Mouse (Mus musculus) intestine, embryonic 14.5 days (tissue): ENCODE results near the gene Serpina3b. TPM values are rescaled to one million over a fixed set of nuclear protein-coding genes. Genes with fewer than 3 reads are reported as not detected.
"Not testable (repeated sequence)": the region's sequence is repeated elsewhere in the genome, so short reads cannot be mapped to it uniquely, and the experiment has no call there.

Source experiments
- ATAC-seq: fragments of 200-750 bp; cut with Nextera tagmentation; replicated peaks from 2 replicates; pipeline ENCODE4 v1.8.0; 2017; ENCODE audit warnings: low read depth, moderate number of reproducible peaks, moderate TSS enrichment, moderate library complexity; ENCODE audit not compliant: low FRiP score, low TSS enrichment
- DNase-seq: peaks from one replicate; pipeline ENCODE4 v3.0.0-alpha.2; 2018; ENCODE audit warnings: low spot score
- H3K27ac ChIP-seq: fragments of 300-500 bp; sonication (generic); 2 replicates; pipeline ENCODE4 v1.5.1; 2014; ENCODE audit warnings: low read depth, mild to moderate bottlenecking, control low read depth
- H3K27me3 ChIP-seq: fragments of 300-500 bp; sonication (generic); replicated peaks from 2 replicates; pipeline ENCODE4 v1.6.1; 2014; ENCODE audit warnings: low read length, control low read depth; ENCODE audit not compliant: control insufficient read depth, insufficient read depth
- H3K36me3 ChIP-seq: fragments of 300-500 bp; sonication (generic); 2 replicates; pipeline ENCODE4 v1.6.1; 2014; ENCODE audit warnings: low read length, control low read depth; ENCODE audit not compliant: control insufficient read depth, insufficient read depth
- H3K4me1 ChIP-seq: fragments of 300-500 bp; sonication (generic); replicated peaks from 2 replicates; pipeline ENCODE4 v1.6.1; 2014; ENCODE audit warnings: low read length, control low read depth, mixed read lengths; ENCODE audit not compliant: control insufficient read depth, insufficient read depth
- H3K4me2 ChIP-seq: fragments of 300-500 bp; sonication (generic); 2 replicates; pipeline ENCODE4 v1.6.1; 2014; ENCODE audit warnings: low read length
- H3K4me3 ChIP-seq: fragments of 300-500 bp; sonication (generic); 2 replicates; pipeline ENCODE4 v1.5.1; 2014; ENCODE audit warnings: low read depth, low read length, control low read depth, mixed read lengths
- H3K9ac ChIP-seq: fragments of 300-500 bp; sonication (generic); 2 replicates; pipeline ENCODE4 v1.6.1; 2014; ENCODE audit warnings: mild to moderate bottlenecking, low read length
- H3K9me3 ChIP-seq: fragments of 300-500 bp; sonication (generic); 2 replicates; pipeline ENCODE4 v1.6.1; 2016; ENCODE audit warnings: low read length, control low read depth; ENCODE audit not compliant: control insufficient read depth
- WGBS: fragments of 180-500 bp; shearing (Covaris S2); extraction: QIAGEN DNeasy Blood & Tissue Kit; methylation state at CpG from one replicate; pipeline ENCODE4 v1.1.7; 2014; 5-methylcytosine and 5-hydroxymethylcytosine counted together
- polyA plus RNA-seq: library from polyadenylated mRNA; unstranded; fragments of >200 nt; fragmentation: Nextera tagmentation; extraction: Ambion mirVana; gene quantifications from 2 replicates; pipeline ENCODE4 v1.2.1, GENCODE M21; 2014

The Serpina3b gene
- polyA plus RNA-seq, result 0.13 TPM in 1 of 2 replicates, not detected in the other

- Histone ChIP-seq H3K4me1 (no peaks in the 10 kb centered on the region), H3K4me3 (no peak within 1 kb of the TSS), H3K4me2 (no peak within 1 kb of the TSS), H3K9ac (no peak within 1 kb of the TSS), H3K27me3 (no peaks in the 10 kb centered on the region), H3K36me3 (no peaks in the 10 kb centered on the region), H3K27ac (no peak within 1 kb of the TSS), H3K9me3 (no peaks in the 10 kb centered on the region)
- 66% methylated on average over 5 of the region's 5 CpGs for WGBS
- DNase-seq (no peak), ATAC-seq (no peak)
Observed at GRCm38 (mm10) chr12:104127696-104128095, at the start of gene Serpina3b. Serpina3b (plus strand) TSS chr12:104127996.

DNA sequence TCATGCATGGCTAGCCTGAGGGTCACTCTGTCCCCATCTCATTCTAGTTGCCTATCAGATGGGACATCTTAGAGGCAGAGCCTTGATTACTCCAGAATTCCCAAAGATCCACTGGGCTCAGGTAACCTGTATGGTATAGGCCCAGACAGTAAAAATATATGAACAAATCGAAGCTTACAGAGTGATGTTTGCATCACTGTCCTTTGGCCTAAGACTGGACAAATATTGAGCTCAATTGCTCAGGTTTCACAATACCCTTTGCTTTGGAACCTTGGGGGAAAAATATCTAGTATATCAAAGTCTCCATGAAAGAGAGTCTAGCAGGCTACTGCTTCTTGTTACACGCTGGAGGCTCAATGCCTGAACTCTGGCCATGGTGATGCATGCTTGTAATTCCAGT lies 37.7 kb upstream of the Serpina3b start:
- DNase-seq, result no peak
- WGBS, result 78% methylated on average over 2 of the region's 2 CpGs

DNA sequence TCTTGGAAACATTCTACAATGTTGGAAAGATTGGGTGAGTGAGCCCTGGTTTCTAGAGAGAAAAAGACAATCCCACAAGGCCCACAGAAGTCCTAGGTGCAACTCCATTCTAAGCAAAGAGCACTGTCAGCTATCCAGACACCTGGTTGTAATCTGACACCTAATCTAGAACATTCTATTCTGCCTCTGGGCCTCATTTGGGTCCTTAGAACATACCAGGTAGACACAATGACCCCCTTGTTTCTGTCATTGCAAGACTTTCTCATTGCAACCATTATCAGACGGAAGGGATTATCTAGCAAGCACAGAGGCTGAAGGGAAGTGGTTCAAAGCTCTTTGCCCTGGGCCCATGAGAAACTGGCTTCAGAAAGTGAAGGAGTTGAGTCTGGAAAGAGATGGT lies 36.5 kb upstream of the Serpina3b start:
- no peaks in the 10 kb centered on the region for H3K36me3 ChIP-seq
- no peak overlapping the region for H3K27ac ChIP-seq
- no peak overlapping the region for H3K4me2 ChIP-seq
- H3K9me3 ChIP-seq, result no peaks in the 10 kb centered on the region
- H3K27me3 ChIP-seq, result no peaks in the 10 kb centered on the region
- H3K4me3 ChIP-seq, result no peak overlapping the region
- DNase-seq, result no peak
- no peaks in the 10 kb centered on the region for H3K4me1 ChIP-seq
- no peak for ATAC-seq
- H3K9ac ChIP-seq, result no peak overlapping the region
- WGBS, result 88% methylated on average over 1 of the region's 1 CpGs

More for the DNA sequence above, 37.7 kb upstream of the Serpina3b start:
- Histone ChIP-seq H3K36me3 (no peaks in the 10 kb centered on the region), H3K9me3 (no peaks in the 10 kb centered on the region), H3K4me2 (no peak overlapping the region), H3K4me3 (no peak overlapping the region), H3K27ac (no peak overlapping the region), H3K9ac (no peak overlapping the region), H3K27me3 (no peaks in the 10 kb centered on the region), H3K4me1 (no peaks in the 10 kb centered on the region)
- no peak for ATAC-seq

GRCm38 (mm10) chr12:104100768-104101167 lies 27.0 kb upstream of the Serpina3b start, which contains the start of gene Serpina5:
Serpina5 (plus strand) TSS chr12:104101113.
- Histone ChIP-seq H3K27ac (no peak within 1 kb of the TSS), H3K4me2 (no peak within 1 kb of the TSS), H3K9me3 (no peaks in the 10 kb centered on the region), H3K4me3 (no peak within 1 kb of the TSS), H3K36me3 (no peaks in the 10 kb centered on the region), H3K4me1 (no peaks in the 10 kb centered on the region), H3K27me3 (no peaks in the 10 kb centered on the region), H3K9ac (no peak within 1 kb of the TSS)
- no peak for ATAC-seq
- WGBS, result 86% methylated on average over 6 of the region's 6 CpGs
- DNase-seq, result no peak

GRCm38 (mm10) chr12:104105847-104106246 lies 21.9 kb upstream of the Serpina3b start:
- Histone ChIP-seq H3K4me2 (no peak overlapping the region), H3K4me3 (no peak overlapping the region), H3K36me3 (no peaks in the 10 kb centered on the region), H3K27me3 (no peaks in the 10 kb centered on the region), H3K9me3 (no peaks in the 10 kb centered on the region), H3K4me1 (no peaks in the 10 kb centered on the region), H3K27ac (no peak overlapping the region), H3K9ac (no peak overlapping the region)
- ATAC-seq, result no peak
- no peak for DNase-seq

DNA sequence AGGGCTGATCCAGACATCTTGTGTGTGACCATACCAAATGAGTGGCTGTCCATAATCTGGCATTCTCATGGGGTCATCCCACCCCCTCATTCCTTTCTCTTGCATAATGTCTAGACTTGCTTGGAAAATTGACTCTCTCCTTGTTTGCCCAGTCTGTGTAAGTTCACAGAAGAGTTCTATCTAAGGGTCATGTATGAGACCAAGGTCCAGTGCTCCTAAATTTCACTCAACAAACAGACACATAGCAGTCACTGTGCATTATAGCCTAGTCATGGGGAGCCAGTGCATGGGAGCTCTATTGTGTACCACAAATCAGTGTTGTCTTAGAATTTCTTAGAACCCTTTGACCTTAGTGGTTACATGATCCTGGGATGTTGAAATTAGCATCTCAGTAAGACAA lies 20.9 kb upstream of the Serpina3b start:
- H3K4me3 ChIP-seq, result no peak overlapping the region
- H3K27me3 ChIP-seq, result no peaks in the 10 kb centered on the region
- no peak for ATAC-seq
- DNase-seq, result no peak
- no peaks in the 10 kb centered on the region for H3K4me1 ChIP-seq
- H3K4me2 ChIP-seq, result no peak overlapping the region
- no peak overlapping the region for H3K27ac ChIP-seq
- no peak overlapping the region for H3K9ac ChIP-seq
- H3K36me3 ChIP-seq, result no peaks in the 10 kb centered on the region
- no peaks in the 10 kb centered on the region for H3K9me3 ChIP-seq

DNA sequence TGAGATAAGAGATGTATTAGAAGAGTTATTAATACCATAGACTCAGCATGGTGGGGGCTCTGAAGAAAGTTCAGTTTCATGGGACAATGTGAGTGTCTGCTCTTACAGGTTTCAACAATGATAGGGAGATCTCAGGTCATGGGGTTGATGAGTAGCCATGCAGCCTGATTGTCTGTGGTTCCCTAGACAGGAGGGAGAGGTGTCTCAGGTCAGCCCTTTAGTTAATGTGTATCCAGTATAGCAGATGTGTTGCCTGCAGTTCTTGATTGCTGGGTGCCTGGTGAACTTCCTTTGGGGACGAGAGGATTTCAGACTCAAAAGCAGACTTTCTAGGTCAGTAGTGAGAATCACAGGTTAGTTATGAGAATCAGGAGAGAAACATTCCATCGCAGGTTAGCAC lies 19.3 kb upstream of the Serpina3b start:
- 68% methylated on average over 2 of the region's 2 CpGs for WGBS
- H3K27me3 ChIP-seq, result no peaks in the 10 kb centered on the region
- H3K4me3 ChIP-seq, result no peak overlapping the region
- no peak overlapping the region for H3K4me2 ChIP-seq
- H3K9me3 ChIP-seq, result no peaks in the 10 kb centered on the region
- ATAC-seq (no peak), DNase-seq (no peak)
- H3K27ac ChIP-seq, result no peak overlapping the region
- no peak overlapping the region for H3K9ac ChIP-seq
- no peaks in the 10 kb centered on the region for H3K36me3 ChIP-seq
- H3K4me1 ChIP-seq, result no peaks in the 10 kb centered on the region

GRCm38 (mm10) chr12:104112333-104112732 lies 15.5 kb upstream of the Serpina3b start, which contains the start of gene Serpina3a:
Serpina3a (plus strand) TSS chr12:104112724.
- H3K27me3 ChIP-seq, H3K27ac ChIP-seq, H3K4me2 ChIP-seq, H3K36me3 ChIP-seq, H3K4me1 ChIP-seq, DNase-seq, H3K9ac ChIP-seq, H3K9me3 ChIP-seq, H3K4me3 ChIP-seq, ATAC-seq: not testable (repeated sequence)
- WGBS, result 89% methylated on average over 9 of the region's 11 CpGs

- no peaks in the 10 kb centered on the region for H3K4me1 ChIP-seq
- H3K27me3 ChIP-seq, result no peaks in the 10 kb centered on the region
- no peaks in the 10 kb centered on the region for H3K9me3 ChIP-seq
- H3K36me3 ChIP-seq, result no peaks in the 10 kb centered on the region
- no peak for DNase-seq
- no peak overlapping the region for H3K4me3 ChIP-seq
- ATAC-seq, result no peak
- no peak overlapping the region for H3K4me2 ChIP-seq
- H3K27ac ChIP-seq, result no peak overlapping the region
- no peak overlapping the region for H3K9ac ChIP-seq
- 50% methylated on average over 3 of the region's 3 CpGs for WGBS
Observed at GRCm38 (mm10) chr12:104114921-104115579, 12.7 kb upstream of the Serpina3b start.
